Mouse (Mus musculus) heart, embryonic 16.5 days (tissue): ENCODE measurements around the gene Gsto1. TPM values are rescaled to one million over a fixed set of nuclear protein-coding genes. Genes with fewer than 3 reads are reported as not detected.
A peak's percentile ranks its signal among the peaks of the same experiment; 100 is the strongest.

Source experiments
- ATAC-seq: fragments of 200-750 bp; cut with Nextera tagmentation; replicated peaks from 2 replicates; pipeline ENCODE4 v1.8.0; 2017; ENCODE audit warnings: moderate number of reproducible peaks; ENCODE audit not compliant: insufficient read depth, low FRiP score; ENCODE audit errors: extremely low read depth
- H3K27ac ChIP-seq: fragments of 300-500 bp; sonication (generic); 2 replicates; pipeline ENCODE4 v1.5.1; 2014; ENCODE audit warnings: mild to moderate bottlenecking, low read length, control low read depth, moderate library complexity
- H3K27me3 ChIP-seq: fragments of 300-500 bp; sonication (generic); 2 replicates; pipeline ENCODE4 v1.6.1; 2014; ENCODE audit warnings: low read length, mixed read lengths; ENCODE audit not compliant: control insufficient read depth, insufficient read depth
- H3K36me3 ChIP-seq: fragments of 300-500 bp; sonication (generic); 2 replicates; pipeline ENCODE4 v1.6.1; 2014; ENCODE audit not compliant: control insufficient read depth, insufficient read depth
- H3K4me1 ChIP-seq: fragments of 300-500 bp; sonication (generic); 2 replicates; pipeline ENCODE4 v1.6.1; 2014; ENCODE audit warnings: low read length, mixed read lengths; ENCODE audit not compliant: control insufficient read depth, insufficient read depth
- H3K4me2 ChIP-seq: fragments of 300-500 bp; sonication (generic); 2 replicates; pipeline ENCODE4 v1.6.1; 2014; ENCODE audit warnings: low read depth, mild to moderate bottlenecking, control low read depth, low read length
- H3K4me3 ChIP-seq: fragments of 300-500 bp; sonication (generic); 2 replicates; pipeline ENCODE4 v1.5.1; 2014; ENCODE audit warnings: mild to moderate bottlenecking, control low read depth, low read length
- H3K9ac ChIP-seq: fragments of 300-500 bp; sonication (generic); 2 replicates; pipeline ENCODE4 v1.6.1; 2014; ENCODE audit warnings: low read length, control low read depth
- H3K9me3 ChIP-seq: fragments of 300-500 bp; sonication (generic); replicated peaks from 2 replicates; pipeline ENCODE4 v1.6.1; 2016; ENCODE audit warnings: low read length; ENCODE audit not compliant: control insufficient read depth
- WGBS: fragments of 180-500 bp; shearing (Covaris S2); extraction: QIAGEN DNeasy Blood & Tissue Kit; methylation state at CpG from one replicate; pipeline ENCODE4 v1.1.7; 2014; 5-methylcytosine and 5-hydroxymethylcytosine counted together
- polyA plus RNA-seq: library from polyadenylated mRNA; unstranded; fragments of >200 nt; fragmentation: Nextera tagmentation; extraction: Ambion mirVana; gene quantifications from 2 replicates; pipeline ENCODE4 v1.2.1, GENCODE M21; 2015

Gene Gsto1
- polyA plus RNA-seq, 1 experiment from 2014 or later, result 121 TPM

DNA sequence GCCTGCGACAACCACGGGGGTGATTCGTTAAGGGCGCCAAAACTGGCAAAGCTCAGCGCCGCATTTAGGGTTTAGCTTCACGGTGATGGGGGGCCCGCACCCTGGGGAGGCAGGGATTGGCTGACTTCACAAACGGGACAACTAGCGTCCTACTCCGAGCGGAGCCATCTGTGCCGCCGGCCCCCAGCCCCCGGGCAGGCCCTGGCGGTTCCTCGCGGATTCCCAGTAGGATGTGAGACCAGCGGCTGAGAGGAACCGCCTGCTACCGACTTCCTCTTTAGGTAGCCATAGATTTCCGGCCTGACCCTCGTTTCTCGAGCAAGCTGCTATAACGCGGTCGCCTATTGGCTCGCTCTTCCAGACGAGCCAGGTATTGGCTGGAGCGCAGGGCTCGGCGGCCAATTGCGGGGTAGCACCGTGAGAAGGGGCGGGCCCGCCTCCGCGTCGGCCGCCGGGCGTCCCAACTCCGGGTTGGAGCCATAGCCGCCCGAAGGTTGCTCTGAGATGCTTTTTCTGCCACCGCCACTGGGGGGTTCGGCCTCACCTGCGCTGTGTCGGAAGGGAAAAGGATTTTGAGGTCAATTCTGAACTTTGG is 10.7 kb downstream of the Gsto1 start, which contains the start of gene Gsto2:
Gene Gsto2, plus strand, starts transcription at position 182 of the 595 bp plus-strand sequence.
- H3K9me3 ChIP-seq, result no peaks in the 10 kb centered on the region
- H3K9ac ChIP-seq, result peak within 1 kb of the TSS; percentile 75
- WGBS, result under 1% methylated on average over 49 of the region's 49 CpGs
- H3K36me3 ChIP-seq, result peaks cover 14% of the 10 kb centered on the region
- H3K27me3 ChIP-seq, result no peaks in the 10 kb centered on the region; the same call in 1 of the 2 replicates
- peaks cover 2% of the 10 kb centered on the region; the same call in 1 of the 2 replicates for H3K4me1 ChIP-seq
- peak within 1 kb of the TSS; percentile 63 for H3K4me3 ChIP-seq
- H3K27ac ChIP-seq, result peak within 1 kb of the TSS; percentile 62
- peak within 1 kb of the TSS; percentile 85 for H3K4me2 ChIP-seq
- peak; percentile 100 for ATAC-seq

DNA sequence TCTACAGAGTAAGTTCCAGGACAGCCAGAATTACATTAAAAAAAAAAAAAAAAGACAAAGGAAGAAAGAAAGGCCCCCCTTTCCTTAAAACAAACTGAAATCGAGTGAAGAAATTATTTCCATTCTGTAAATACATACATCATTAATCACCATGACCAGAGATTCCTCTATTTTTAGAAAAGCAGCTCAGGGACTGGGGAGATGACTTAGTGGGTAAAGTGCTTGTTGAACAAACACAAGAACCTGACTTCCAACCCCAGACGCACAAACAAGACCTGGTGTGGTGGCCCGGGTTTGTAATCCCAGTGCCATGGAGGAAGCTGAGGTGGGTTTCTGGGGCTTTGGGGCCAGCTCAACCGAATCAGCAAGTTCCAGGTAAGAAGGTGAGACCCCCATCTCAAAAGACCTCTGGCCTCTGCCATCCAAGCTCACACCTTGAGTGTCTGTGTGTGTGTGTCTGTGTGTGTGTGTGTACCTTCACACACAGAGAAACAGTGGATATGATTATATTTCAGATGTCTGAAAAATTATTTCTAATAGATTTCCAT is 12.9 kb downstream of the Gsto1 start:
- no peak overlapping the region for H3K4me2 ChIP-seq
- H3K9me3 ChIP-seq, result no peaks in the 10 kb centered on the region
- H3K36me3 ChIP-seq, result 0 out of 2 replicates have a peak, but pooled peaks cover 7% of the 10 kb centered on the region
- WGBS, result 56% methylated on average over 4 of the region's 4 CpGs
- no peak overlapping the region for H3K27ac ChIP-seq
- H3K27me3 ChIP-seq, result no peaks in the 10 kb centered on the region; the same call in 1 of the 2 replicates
- peaks cover 2% of the 10 kb centered on the region; the same call in 1 of the 2 replicates for H3K4me1 ChIP-seq
- no peak overlapping the region for H3K9ac ChIP-seq
- H3K4me3 ChIP-seq, result no peak overlapping the region
- ATAC-seq, result no peak

DNA sequence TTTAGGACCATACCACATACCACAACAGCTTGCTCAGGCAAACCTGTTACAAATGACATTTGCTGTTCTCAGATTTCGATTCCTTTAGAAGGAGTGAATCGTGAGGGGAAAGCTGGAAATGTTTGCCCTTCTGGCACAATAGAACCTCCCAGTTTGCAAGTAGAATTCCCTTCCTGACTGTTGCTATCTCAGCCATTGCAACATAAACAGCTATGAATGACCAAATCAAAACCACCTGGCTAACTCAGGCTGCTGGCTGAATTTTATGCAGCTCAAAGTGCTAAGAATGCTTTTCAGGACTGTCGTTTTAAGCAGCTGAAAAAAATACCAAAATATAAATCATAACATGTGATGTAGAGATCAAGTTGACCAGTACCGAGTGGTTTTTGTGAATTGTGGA is 14.2 kb downstream of the Gsto1 start:
- Histone ChIP-seq H3K4me1 (peaks cover 2% of the 10 kb centered on the region; the same call in 1 of the 2 replicates), H3K9me3 (no peaks in the 10 kb centered on the region), H3K9ac (no peak overlapping the region), H3K36me3 (0 out of 2 replicates have a peak, but pooled peaks cover 3% of the 10 kb centered on the region), H3K27ac (no peak overlapping the region), H3K4me3 (no peak overlapping the region), H3K4me2 (no peak overlapping the region), H3K27me3 (no peaks in the 10 kb centered on the region; the same call in 1 of the 2 replicates)
- 59% methylated on average over 4 of the region's 4 CpGs for WGBS
- no peak for ATAC-seq

DNA sequence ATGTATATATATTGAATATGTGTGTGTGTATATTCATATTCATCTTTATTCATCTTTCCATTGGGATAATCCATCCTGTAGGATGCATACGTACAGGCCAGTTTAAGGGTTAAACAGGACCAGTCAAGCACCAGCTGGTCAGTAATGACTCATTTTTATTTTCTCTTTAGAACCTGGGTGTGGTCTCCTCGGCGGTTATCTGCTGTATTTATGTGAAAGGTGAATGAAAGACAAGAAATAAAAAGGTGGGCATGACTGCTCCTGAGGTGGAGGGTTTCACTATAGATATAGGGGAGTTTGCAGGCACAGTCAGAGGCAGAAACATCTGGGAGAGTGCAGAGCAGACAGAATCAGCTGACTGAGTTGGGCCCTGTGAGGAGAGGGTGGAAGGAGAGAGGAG is 14.7 kb downstream of the Gsto1 start:
- ATAC-seq, result no peak
- H3K27me3 ChIP-seq, result no peaks in the 10 kb centered on the region; the same call in 1 of the 2 replicates
- no peak overlapping the region for H3K4me2 ChIP-seq
- H3K36me3 ChIP-seq, result no peaks in the 10 kb centered on the region
- no peaks in the 10 kb centered on the region for H3K9me3 ChIP-seq
- H3K27ac ChIP-seq, result no peak overlapping the region
- H3K4me1 ChIP-seq, result peaks cover 2% of the 10 kb centered on the region; the same call in 1 of the 2 replicates
- no peak overlapping the region for H3K9ac ChIP-seq
- WGBS, result 45% methylated on average over 3 of the region's 3 CpGs
- no peak overlapping the region for H3K4me3 ChIP-seq

DNA sequence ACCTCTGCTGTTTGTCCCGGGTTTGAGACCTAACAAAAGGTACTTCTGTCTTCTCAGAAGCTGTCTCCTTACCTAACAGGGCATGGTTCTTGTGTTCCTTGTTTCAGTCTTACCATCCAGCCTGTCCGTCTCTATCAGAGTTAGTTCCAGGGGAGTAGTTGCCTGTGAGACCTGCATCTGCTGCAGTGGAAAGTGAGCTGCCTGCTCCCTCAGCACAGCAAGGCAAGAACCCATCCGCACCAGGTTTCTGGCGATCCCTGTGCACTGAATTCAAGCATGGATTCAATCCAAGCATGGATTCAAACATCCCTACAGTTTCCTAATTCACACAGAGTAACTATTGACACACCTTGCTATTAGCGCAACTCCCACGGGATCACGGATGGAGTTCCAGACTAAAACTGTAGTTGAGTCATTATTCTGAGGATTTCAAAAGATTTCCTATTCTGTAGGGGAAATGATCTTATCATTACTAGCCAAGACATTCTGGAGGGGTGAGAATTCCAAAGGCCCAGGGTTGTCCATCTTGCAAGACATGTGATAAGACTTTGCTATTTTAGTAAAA is 15.4 kb downstream of the Gsto1 start:
- no peak overlapping the region for H3K4me2 ChIP-seq
- no peak overlapping the region for H3K27ac ChIP-seq
- no peaks in the 10 kb centered on the region for H3K36me3 ChIP-seq
- H3K9ac ChIP-seq, result no peak overlapping the region
- H3K4me1 ChIP-seq, result 0 out of 2 replicates have a peak, but pooled peaks cover 2% of the 10 kb centered on the region
- ATAC-seq, result no peak
- H3K4me3 ChIP-seq, result no peak overlapping the region
- H3K27me3 ChIP-seq, result no peaks in the 10 kb centered on the region; the same call in 1 of the 2 replicates
- WGBS, result 54% methylated on average over 7 of the region's 7 CpGs
- H3K9me3 ChIP-seq, result no peaks in the 10 kb centered on the region

DNA sequence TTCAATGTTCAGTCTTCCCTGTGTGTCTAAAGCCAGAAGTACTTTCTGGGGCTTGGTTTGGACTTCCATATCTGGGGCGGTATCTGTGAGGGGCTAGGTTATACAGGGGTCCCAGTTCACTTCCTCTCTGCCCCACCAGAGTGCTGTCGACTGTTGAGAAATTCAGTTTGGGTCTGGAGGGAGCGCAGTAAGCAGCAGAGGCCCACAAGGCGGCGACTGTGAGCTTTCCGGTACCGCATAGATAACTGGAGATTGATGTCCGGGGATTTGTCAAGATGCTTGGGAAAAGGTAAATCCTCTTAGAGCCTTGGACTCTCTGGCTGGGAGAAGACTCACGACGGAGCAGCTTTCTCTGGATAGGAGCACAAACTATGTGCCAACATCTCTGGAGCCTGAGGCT is 16.7 kb downstream of the Gsto1 start:
- no peak for ATAC-seq
- no peaks in the 10 kb centered on the region for H3K36me3 ChIP-seq
- H3K4me3 ChIP-seq, result no peak overlapping the region
- H3K9me3 ChIP-seq, result no peaks in the 10 kb centered on the region
- H3K9ac ChIP-seq, result no peak overlapping the region
- peaks cover 3% of the 10 kb centered on the region; the same call in 1 of the 2 replicates for H3K27me3 ChIP-seq
- no peak overlapping the region for H3K27ac ChIP-seq
- 27% methylated on average over 10 of the region's 10 CpGs for WGBS
- no peaks in the 10 kb centered on the region; the same call in 1 of the 2 replicates for H3K4me1 ChIP-seq
- no peak overlapping the region for H3K4me2 ChIP-seq

DNA sequence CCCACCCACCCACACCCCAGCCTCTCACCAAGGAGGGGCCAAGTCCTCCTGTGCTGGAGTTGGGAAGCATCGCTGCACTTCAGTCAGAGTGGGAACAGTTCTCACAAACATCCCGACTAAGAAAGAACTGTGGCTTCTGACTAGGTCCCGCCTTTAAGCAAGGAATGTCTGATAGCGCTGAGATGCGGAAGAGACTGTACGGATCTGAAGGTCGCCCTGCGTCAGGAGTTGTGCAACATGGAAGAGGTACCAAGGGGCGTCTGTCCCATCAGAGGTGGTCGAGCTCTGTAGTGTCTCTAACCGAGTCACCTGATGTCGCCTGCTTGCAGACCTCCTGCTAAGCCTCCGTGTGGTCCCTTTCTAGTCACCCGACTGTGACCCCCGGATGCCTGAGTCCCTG is 21.5 kb downstream of the Gsto1 start:
- Histone ChIP-seq H3K9me3 (no peaks in the 10 kb centered on the region), H3K36me3 (no peaks in the 10 kb centered on the region), H3K4me2 (peak overlapping the region; percentile 33; the same call in 1 of the 2 replicates), H3K27ac (no peak overlapping the region), H3K9ac (no peak overlapping the region), H3K4me1 (no peaks in the 10 kb centered on the region; the same call in 1 of the 2 replicates), H3K27me3 (0 out of 2 replicates have a peak, but pooled peaks cover 3% of the 10 kb centered on the region), H3K4me3 (no peak overlapping the region)
- WGBS, result 44% methylated on average over 15 of the region's 15 CpGs
- ATAC-seq, result no peak

DNA sequence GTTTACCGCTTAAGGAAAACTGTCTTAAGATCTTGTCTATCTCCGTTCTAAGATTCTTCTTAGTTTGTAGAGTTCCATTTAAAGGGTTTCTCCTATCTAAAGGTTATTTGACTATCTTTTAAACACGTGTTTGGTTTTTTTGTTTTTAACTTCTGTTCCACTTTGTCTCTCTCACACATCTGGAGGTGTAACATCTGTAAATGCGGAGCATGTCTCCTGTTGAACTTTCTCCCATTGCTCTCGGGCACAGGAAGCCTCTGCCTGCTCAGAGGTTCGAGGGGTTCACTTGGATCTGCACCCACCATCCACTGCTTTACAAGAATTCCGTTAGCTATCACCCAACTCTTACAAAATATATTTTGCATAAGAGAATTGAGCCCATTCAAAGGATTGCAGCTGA is 26.8 kb downstream of the Gsto1 start:
- H3K4me2 ChIP-seq, result no peak overlapping the region
- H3K9ac ChIP-seq, result no peak overlapping the region
- ATAC-seq, result no peak
- H3K27me3 ChIP-seq, result no peaks in the 10 kb centered on the region
- H3K36me3 ChIP-seq, result no peaks in the 10 kb centered on the region
- H3K4me1 ChIP-seq, result peaks cover 19% of the 10 kb centered on the region
- no peak overlapping the region for H3K4me3 ChIP-seq
- H3K9me3 ChIP-seq, result no peaks in the 10 kb centered on the region
- no peak overlapping the region for H3K27ac ChIP-seq
- 76% methylated on average over 7 of the region's 7 CpGs for WGBS
